Mouse (Mus musculus): ENCODE data around the gene Ahnak. TPM values are rescaled to one million over a fixed set of nuclear protein-coding genes. Genes with fewer than 3 reads are reported as not detected.
"Not testable (repeated sequence)": the region's sequence is repeated elsewhere in the genome, so short reads cannot be mapped to it uniquely, and the experiment has no call there.

The Ahnak gene
- total and polyA plus RNA-seq, 2 experiments: 1.2 to 10.9 TPM

GRCm38 (mm10) chr19:8997546-8997945, 8.5 kb downstream of the Ahnak start:
- TF ChIP-seq CTCF (IDR thresholded peaks at IDR 0.05; ENCODE audit: low read depth, low read length): no peak
- TF ChIP-seq POLR2A (IDR thresholded peaks at IDR 0.05; ENCODE audit: extremely low read depth, insufficient read depth, low read length): no peak
- no peaks in the 10 kb centered on the region; the same call in 1 of the 2 replicates for H3K79me2 ChIP-seq (ENCODE audit: control insufficient read depth, insufficient read depth, low read length)
- DNase-seq (ENCODE audit: extremely low read depth, low read depth, low spot score): no peak
- H3K4me3 ChIP-seq (ENCODE audit: insufficient read depth, low read depth, low read length): no peak overlapping the region
- peaks cover 2% of the 10 kb centered on the region; the same call in 1 of the 2 replicates for H3K36me3 ChIP-seq (ENCODE audit: control insufficient read depth, insufficient read depth, low read length)
- no peaks in the 10 kb centered on the region for H3K4me1 ChIP-seq (ENCODE audit: control insufficient read depth, insufficient read depth, low read length)
- H3K27me3 ChIP-seq (ENCODE audit: control insufficient read depth, insufficient read depth, low read length): no peaks in the 10 kb centered on the region
- WGBS: 66% methylated on average over 4 of the region's 4 CpGs
- H3K27ac ChIP-seq (replicated peaks; ENCODE audit: insufficient read depth, low read depth, low read length): no peak overlapping the region
- H3K9ac ChIP-seq (ENCODE audit: low read depth, low read length): no peak overlapping the region

- H3K4me3 ChIP-seq (ENCODE audit: insufficient read depth, low read depth, low read length): no peak overlapping the region
- no peaks in the 10 kb centered on the region; the same call in 1 of the 2 replicates for H3K79me2 ChIP-seq (ENCODE audit: control insufficient read depth, insufficient read depth, low read length)
- no peak overlapping the region for H3K27ac ChIP-seq (replicated peaks; ENCODE audit: insufficient read depth, low read depth, low read length)
- H3K36me3 ChIP-seq (ENCODE audit: control insufficient read depth, insufficient read depth, low read length): peaks cover 2% of the 10 kb centered on the region; the same call in 1 of the 2 replicates
- no peak for TF ChIP-seq CTCF (IDR thresholded peaks at IDR 0.05; ENCODE audit: low read depth, low read length)
- no peak for TF ChIP-seq POLR2A (IDR thresholded peaks at IDR 0.05; ENCODE audit: extremely low read depth, insufficient read depth, low read length)
- DNase-seq (ENCODE audit: extremely low read depth, low read depth, low spot score): no peak
- no peaks in the 10 kb centered on the region for H3K4me1 ChIP-seq (ENCODE audit: control insufficient read depth, insufficient read depth, low read length)
- 91% methylated on average over 6 of the region's 6 CpGs for WGBS
- no peak overlapping the region for H3K9ac ChIP-seq (ENCODE audit: low read depth, low read length)
- no peaks in the 10 kb centered on the region for H3K27me3 ChIP-seq (ENCODE audit: control insufficient read depth, insufficient read depth, low read length)
Observed at GRCm38 (mm10) chr19:8998546-8998945, 9.5 kb downstream of the Ahnak start.

GRCm38 (mm10) chr19:8999223-8999622, 10.1 kb downstream of the Ahnak start:
- no peak for DNase-seq (ENCODE audit: extremely low read depth, low read depth, low spot score)
- H3K27me3 ChIP-seq (ENCODE audit: control insufficient read depth, insufficient read depth, low read length): no peaks in the 10 kb centered on the region
- H3K4me3 ChIP-seq (ENCODE audit: insufficient read depth, low read depth, low read length): no peak overlapping the region
- no peak overlapping the region for H3K9ac ChIP-seq (ENCODE audit: low read depth, low read length)
- H3K4me1 ChIP-seq (ENCODE audit: control insufficient read depth, insufficient read depth, low read length): no peaks in the 10 kb centered on the region
- WGBS: 86% methylated on average over 4 of the region's 4 CpGs
- no peaks in the 10 kb centered on the region; the same call in 1 of the 2 replicates for H3K79me2 ChIP-seq (ENCODE audit: control insufficient read depth, insufficient read depth, low read length)
- H3K27ac ChIP-seq (replicated peaks; ENCODE audit: insufficient read depth, low read depth, low read length): no peak overlapping the region
- peaks cover 4% of the 10 kb centered on the region; the same call in 1 of the 2 replicates for H3K36me3 ChIP-seq (ENCODE audit: control insufficient read depth, insufficient read depth, low read length)
- TF ChIP-seq CTCF (IDR thresholded peaks at IDR 0.05; ENCODE audit: low read depth, low read length) (no peak), POLR2A (IDR thresholded peaks at IDR 0.05; ENCODE audit: extremely low read depth, insufficient read depth, low read length) (no peak)

DNA sequence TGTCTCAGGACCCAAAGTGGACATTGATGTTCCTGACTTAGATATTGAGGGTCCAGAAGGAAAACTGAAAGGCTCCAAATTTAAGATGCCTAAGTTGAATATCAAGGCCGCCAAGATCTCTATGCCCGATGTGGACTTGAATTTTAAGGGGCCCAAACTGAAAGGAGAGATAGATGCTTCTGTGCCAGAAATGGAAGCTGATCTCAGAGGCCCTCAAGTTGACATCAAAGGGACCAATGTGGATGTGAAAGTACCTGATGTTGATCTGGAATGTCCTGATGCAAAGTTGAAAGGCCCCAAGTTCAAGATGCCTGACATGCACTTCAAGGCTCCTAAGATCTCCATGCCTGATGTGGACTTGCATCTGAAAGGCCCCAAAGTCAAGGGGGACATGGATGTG, 17.8 kb downstream of the Ahnak start:
- DNase-seq (ENCODE audit: extremely low read depth, low read depth, low spot score); H3K79me2 ChIP-seq (ENCODE audit: control insufficient read depth, insufficient read depth, low read length); H3K36me3 ChIP-seq (ENCODE audit: control insufficient read depth, insufficient read depth, low read length); H3K27ac ChIP-seq (replicated peaks; ENCODE audit: insufficient read depth, low read depth, low read length); H3K4me3 ChIP-seq (ENCODE audit: insufficient read depth, low read depth, low read length); H3K9ac ChIP-seq (ENCODE audit: low read depth, low read length); H3K4me1 ChIP-seq (ENCODE audit: control insufficient read depth, insufficient read depth, low read length); H3K27me3 ChIP-seq (ENCODE audit: control insufficient read depth, insufficient read depth, low read length): not testable (repeated sequence)
- 95% methylated on average over 2 of the region's 2 CpGs for WGBS

DNA sequence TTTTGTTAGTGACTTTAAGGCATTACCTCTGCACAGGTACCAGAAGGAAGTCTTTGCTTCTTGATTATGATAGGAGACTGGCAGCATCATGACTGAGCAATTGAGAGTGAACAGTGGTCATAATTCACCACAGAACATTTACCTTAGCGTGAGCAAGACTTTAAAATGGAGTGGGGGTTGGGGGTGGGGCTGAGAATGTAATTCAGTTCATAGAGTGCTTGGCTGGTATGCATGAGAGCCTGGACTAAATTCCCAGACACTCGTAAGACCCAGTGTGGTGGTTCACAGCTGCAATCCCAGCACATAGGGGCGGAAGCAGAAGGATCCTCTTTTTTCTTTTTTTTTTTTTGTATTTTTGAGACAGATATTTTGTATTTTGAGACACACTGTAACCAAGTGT, 30.2 kb downstream of the Ahnak start:
- no peaks in the 10 kb centered on the region; the same call in 1 of the 2 replicates for H3K4me1 ChIP-seq (ENCODE audit: control insufficient read depth, insufficient read depth, low read length)
- H3K27me3 ChIP-seq (ENCODE audit: control insufficient read depth, insufficient read depth, low read length): no peaks in the 10 kb centered on the region
- H3K36me3 ChIP-seq (ENCODE audit: control insufficient read depth, insufficient read depth, low read length): no peaks in the 10 kb centered on the region; the same call in 1 of the 2 replicates
- no peak overlapping the region for H3K9ac ChIP-seq (ENCODE audit: low read depth, low read length)
- no peak overlapping the region for H3K4me3 ChIP-seq (ENCODE audit: insufficient read depth, low read depth, low read length)
- H3K27ac ChIP-seq (replicated peaks; ENCODE audit: insufficient read depth, low read depth, low read length): no peak overlapping the region
- no peak for TF ChIP-seq CTCF (IDR thresholded peaks at IDR 0.05; ENCODE audit: low read depth, low read length)
- no peak for TF ChIP-seq POLR2A (IDR thresholded peaks at IDR 0.05; ENCODE audit: extremely low read depth, insufficient read depth, low read length)
- H3K79me2 ChIP-seq (ENCODE audit: control insufficient read depth, insufficient read depth, low read length): no peaks in the 10 kb centered on the region
- 95% methylated on average over 3 of the region's 3 CpGs for WGBS
- no peak for DNase-seq (ENCODE audit: extremely low read depth, low read depth, low spot score)

- no peak for DNase-seq (ENCODE audit: extremely low read depth, low read depth, low spot score)
- H3K79me2 ChIP-seq (ENCODE audit: control insufficient read depth, insufficient read depth, low read length): no peaks in the 10 kb centered on the region
- H3K4me3 ChIP-seq (ENCODE audit: insufficient read depth, low read depth, low read length): no peak overlapping the region
- 69% methylated on average over 11 of the region's 11 CpGs for WGBS
- no peak overlapping the region for H3K9ac ChIP-seq (ENCODE audit: low read depth, low read length)
- no peaks in the 10 kb centered on the region for H3K36me3 ChIP-seq (ENCODE audit: control insufficient read depth, insufficient read depth, low read length)
- TF ChIP-seq POLR2A (IDR thresholded peaks at IDR 0.05; ENCODE audit: extremely low read depth, insufficient read depth, low read length) (no peak), CTCF (IDR thresholded peaks at IDR 0.05; ENCODE audit: low read depth, low read length) (no peak)
- H3K27me3 ChIP-seq (ENCODE audit: control insufficient read depth, insufficient read depth, low read length): no peaks in the 10 kb centered on the region
- H3K27ac ChIP-seq (replicated peaks; ENCODE audit: insufficient read depth, low read depth, low read length): no peak overlapping the region
- H3K4me1 ChIP-seq (ENCODE audit: control insufficient read depth, insufficient read depth, low read length): peaks cover 4% of the 10 kb centered on the region; the same call in 1 of the 2 replicates
Observed at GRCm38 (mm10) chr19:9023021-9023778, 34.1 kb downstream of the Ahnak start.
